Mouse (Mus musculus) embryonic fibroblast, embryonic 13.5 days (primary cell): ENCODE measurements around the gene Dtd1.

Source experiments
- CTCF ChIP-seq: IDR thresholded peaks from 2 replicates; pipeline ENCODE4 v1.5.1; 2011; ENCODE audit warnings: mild to moderate bottlenecking, control low read depth, low read length, moderate library complexity, borderline replicate concordance; ENCODE audit not compliant: insufficient read depth
- POLR2A ChIP-seq: IDR thresholded peaks from 2 replicates; pipeline ENCODE4 v1.6.1; 2011; ENCODE audit warnings: low read depth, mild to moderate bottlenecking, control low read depth, low read length, moderate library complexity

- TF ChIP-seq POLR2A (no peak), CTCF (no peak)
Observed at GRCm38 (mm10) chr2:144646360-144646759, 46.7 kb downstream of the Dtd1 start.
